Mouse (Mus musculus) heart, postnatal 0 days (tissue): ENCODE results near the gene Cntf.

Experiments
- CTCF ChIP-seq: IDR thresholded peaks from 2 replicates; pipeline ENCODE4 v1.5.1; 2016; ENCODE audit warnings: antibody characterized with exemption, control low read depth, low read depth
- EP300 ChIP-seq: IDR thresholded peaks from 2 replicates; pipeline ENCODE4 v1.6.1; 2016; ENCODE audit warnings: antibody characterized with exemption, low read depth

DNA sequence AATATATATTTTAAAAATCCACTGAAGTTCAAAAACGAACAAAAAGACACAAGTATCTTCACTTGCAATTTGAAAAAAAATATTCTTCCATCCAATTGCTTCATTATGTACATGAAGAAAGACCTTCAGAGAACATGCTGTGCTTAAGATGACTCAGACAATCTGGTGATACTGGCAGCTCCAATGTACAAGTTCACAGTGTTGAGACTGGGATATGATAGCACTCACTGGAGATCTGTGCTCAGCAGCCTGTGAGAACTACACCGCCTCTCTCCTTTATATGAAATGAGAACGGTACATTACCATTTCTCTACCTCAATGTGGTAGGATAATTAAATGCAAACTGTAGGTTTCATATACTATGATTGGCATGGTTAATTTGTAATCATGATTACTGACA lies 37.4 kb upstream of the Cntf start:
- TF ChIP-seq CTCF (no peak), EP300 (no peak)
